Mouse (Mus musculus) c-Kit-positive CD71-negative TER-119-negative erythroid progenitor cells, embryonic 14.5 days (primary cell): ENCODE measurements at regions not wholly inside any gene's neighbourhood (a gene's known extent, or its start where the extent isn't known, plus 50 kb on each side); places are given as distances from the start of the nearest gene placed in this dataset.

Source experiments
- DNase-seq: peaks from one replicate; pipeline ENCODE4 v3.0.0-alpha.2; 2013; ENCODE audit warnings: low read depth

- no peak for DNase-seq
These were observed 485.5 kb upstream of the Cdh11 start for GRCm38 (mm10) chr8:103270815-103271553.

GRCm38 (mm10) chr8:103272305-103273079, 487.1 kb upstream of the Cdh11 start:
- DNase-seq = no peak

- DNase-seq = no peak
These were observed 488.0 kb upstream of the Cdh11 start for GRCm38 (mm10) chr8:103273476-103273875.

- DNase-seq = no peak
These were observed 496.4 kb upstream of the Cdh11 start for GRCm38 (mm10) chr8:103281801-103282200.

- no peak for DNase-seq
These were observed 503.1 kb upstream of the Cdh11 start for GRCm38 (mm10) chr8:103288561-103288974.

GRCm38 (mm10) chr8:103292896-103293295, 507.5 kb upstream of the Cdh11 start:
- no peak for DNase-seq

- no peak for DNase-seq
These were observed 521.2 kb upstream of the Cdh11 start for GRCm38 (mm10) chr8:103306476-103307183.

GRCm38 (mm10) chr8:103313576-103313975, 528.1 kb upstream of the Cdh11 start:
- DNase-seq = no peak

DNA sequence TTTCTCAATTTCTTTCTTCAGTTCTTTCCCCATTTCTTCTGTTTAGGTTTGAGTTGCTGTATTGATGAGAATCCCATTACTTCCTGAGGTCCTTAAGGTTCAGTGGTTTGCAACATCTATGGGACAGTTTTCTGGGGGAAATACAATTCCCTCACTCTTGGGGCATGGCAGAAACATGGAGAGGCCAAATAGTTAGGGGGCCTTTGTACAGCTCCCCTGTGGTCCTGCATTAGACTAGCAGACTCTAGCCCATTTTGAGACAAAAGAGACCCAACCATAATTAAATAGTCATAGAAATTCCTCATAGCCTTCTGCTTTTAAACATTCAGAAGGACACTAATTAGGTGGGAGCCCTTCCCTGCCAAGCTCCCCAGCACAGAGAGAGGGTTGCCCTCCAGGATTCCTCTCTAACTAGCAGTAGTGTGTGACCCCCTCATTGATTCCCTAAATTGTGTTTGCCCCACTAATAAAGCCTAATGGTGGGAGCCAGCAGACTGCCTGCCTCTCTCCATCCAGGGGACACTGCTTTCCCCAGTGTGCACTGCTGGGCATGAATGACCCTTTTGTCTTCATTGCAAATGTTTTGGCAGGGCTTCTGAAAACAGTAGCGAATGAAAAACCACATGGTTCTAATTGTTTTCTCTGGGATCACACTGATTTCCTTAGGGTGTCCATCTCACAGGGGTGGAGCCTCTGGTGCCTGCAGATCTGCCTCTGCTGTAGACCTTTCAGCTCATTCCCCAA, 529.0 kb upstream of the Cdh11 start:
- DNase-seq = no peak

DNA sequence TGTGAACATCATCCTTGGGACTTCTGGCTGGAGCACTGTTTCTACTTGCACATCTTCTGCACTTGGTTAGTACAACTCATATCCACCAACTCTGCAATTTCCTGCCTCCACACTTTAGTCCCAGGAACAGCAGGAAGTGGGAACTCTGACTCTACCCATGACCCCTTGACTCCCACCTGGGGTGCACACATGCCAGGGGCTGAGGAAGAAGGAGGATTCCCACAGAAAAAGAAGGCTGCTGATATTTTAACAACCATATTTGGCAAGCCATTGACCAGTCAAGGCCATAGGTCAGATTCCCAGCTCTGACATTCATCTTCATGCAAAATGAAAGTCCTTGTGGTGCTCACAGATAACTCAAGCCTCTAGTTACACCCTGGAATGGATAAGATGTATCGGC, 530.3 kb upstream of the Cdh11 start:
- DNase-seq = no peak

GRCm38 (mm10) chr8:103316691-103317091, 531.2 kb upstream of the Cdh11 start:
- no peak for DNase-seq

DNA sequence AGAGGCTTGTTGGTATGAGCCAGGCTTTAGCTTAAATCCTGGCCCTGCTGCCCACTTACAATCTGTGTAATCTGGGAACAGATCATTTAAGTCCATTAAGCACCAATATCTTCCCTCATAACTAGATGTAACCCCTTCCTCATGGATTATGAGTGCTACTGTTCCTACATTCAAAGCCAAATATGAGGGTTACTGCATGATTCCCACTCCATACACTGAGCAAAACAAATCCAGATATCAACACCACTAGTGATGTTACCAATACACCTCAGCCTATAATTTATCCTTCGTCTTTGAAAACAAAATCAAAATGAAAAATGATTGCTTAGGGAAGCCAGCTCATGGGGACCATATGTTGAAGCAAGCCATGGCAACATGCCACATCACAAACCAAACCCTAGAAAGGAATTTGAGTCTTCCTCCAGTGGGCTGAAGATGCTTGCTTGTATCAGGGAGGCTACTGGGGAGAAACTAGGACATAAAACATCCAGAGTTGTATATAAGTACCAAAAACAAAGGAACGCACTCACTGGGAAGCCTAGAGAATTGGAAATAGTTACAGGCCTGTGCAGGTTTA, 531.8 kb upstream of the Cdh11 start:
- no peak for DNase-seq

GRCm38 (mm10) chr8:103324016-103324665, 538.7 kb upstream of the Cdh11 start:
- no peak for DNase-seq

DNA sequence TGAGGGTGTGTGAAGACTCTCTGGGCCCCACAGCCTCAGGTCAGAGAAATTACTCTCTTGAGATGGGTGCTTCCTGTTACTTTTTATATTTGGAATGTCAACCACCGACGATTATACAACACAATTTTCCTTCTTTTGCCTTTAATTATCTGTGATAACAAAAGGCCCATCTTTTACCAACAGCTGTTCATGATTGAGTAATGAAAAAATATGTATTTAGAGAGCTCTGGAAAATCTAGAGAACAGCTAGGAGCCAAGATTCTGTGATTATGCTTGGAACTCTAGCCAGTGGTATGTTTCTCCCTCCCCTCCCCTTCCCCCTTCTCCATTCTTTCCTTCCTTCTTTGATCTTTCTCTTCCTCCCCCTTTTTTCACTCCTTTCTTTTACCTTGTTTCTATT, 546.0 kb upstream of the Cdh11 start:
- DNase-seq = no peak

DNA sequence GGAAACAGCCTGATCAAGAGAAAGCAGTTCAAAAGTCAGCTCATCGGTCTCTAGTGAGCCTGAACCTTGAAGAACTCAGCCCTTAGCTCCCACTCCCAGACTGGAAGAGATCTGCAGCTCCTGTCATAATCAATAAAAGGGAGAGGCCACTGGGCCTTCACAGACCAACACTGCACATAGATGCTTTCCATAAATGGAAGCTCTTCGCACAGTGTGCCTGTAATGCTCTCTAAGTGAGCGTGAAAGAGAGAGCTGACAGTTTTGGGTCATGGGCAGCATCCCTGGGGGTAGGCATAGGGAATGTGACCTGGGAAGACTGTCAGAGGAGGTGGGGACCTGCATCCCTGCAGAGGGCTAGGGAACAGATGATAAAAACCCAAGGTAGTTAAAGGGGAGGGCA, 551.9 kb upstream of the Cdh11 start:
- DNase-seq = no peak

DNA sequence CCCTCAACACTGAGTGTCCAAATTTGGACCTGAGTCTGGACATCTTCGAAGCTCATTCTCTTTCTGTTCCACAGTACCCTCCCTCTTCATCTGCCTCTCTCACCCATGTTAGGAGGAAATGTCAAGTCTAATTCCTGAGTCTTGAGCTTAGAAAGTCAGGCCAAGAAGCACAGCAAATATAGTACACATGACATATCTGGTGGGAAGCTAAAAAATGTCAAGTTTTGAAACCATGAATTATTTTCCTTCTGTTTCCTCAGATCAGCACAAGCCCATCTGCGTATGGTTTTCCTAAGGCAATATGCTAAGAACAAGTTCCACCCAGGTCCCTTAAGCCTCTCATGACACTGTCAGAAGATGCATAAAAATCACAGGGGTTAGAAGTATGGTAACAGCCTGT, 553.6 kb upstream of the Cdh11 start:
- DNase-seq = no peak

- DNase-seq = no peak
These were observed 554.5 kb upstream of the Cdh11 start for GRCm38 (mm10) chr8:103339951-103340350.

GRCm38 (mm10) chr8:103343891-103344290, 558.4 kb upstream of the Cdh11 start:
- DNase-seq = no peak

- no peak for DNase-seq
These were observed 559.4 kb upstream of the Cdh11 start for GRCm38 (mm10) chr8:103344871-103345270.

DNA sequence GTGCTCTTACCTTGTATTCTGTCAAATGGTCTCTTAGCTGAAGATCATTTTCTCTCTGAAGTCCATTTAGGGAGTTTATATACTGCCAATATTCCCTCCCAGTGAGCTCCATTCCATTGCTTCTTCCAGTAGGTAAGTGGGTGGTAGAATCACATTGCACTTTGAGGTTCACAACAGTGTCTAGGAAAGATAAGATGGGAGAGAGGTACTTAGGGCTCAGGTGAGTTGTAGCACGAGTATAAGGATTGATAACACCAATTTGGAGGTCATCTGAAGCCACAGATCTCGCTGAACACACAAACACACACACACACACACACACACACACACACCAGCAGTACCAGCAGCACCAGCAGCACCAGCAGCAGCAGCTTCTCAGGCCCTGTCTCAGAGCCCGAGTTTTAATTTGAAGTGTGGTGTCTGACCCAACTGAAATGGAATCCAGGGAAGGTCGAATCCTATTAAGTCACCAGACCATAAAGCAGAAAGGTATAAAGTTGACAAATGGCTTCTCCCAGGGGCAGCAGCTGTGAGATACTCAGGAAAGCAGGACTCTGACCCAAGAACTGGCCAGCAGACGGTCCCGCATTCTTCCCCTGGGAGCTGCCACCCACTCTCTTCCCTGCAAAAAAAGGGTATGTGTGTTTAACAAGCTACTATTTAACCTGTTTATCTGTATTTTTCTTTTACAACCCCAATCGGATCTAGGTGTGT, 561.9 kb upstream of the Cdh11 start:
- DNase-seq = no peak

GRCm38 (mm10) chr8:103361713-103362112, 576.3 kb upstream of the Cdh11 start:
- DNase-seq = no peak
